Mouse (Mus musculus) forebrain, postnatal 0 days (tissue): ENCODE data around the gene Fam229a. TPM values are rescaled to one million over a fixed set of nuclear protein-coding genes. Genes with fewer than 3 reads are reported as not detected.
A peak's percentile ranks its signal among the peaks of the same experiment; 100 is the strongest.
"Not testable (repeated sequence)": the region's sequence is repeated elsewhere in the genome, so short reads cannot be mapped to it uniquely, and the experiment has no call there.

Experiments used
- ATAC-seq: fragments of 200-750 bp; cut with Nextera tagmentation; 2 replicates; pipeline ENCODE4 v1.8.0; 2017; ENCODE audit warnings: mild to moderate bottlenecking, moderate library complexity
- DNase-seq: peaks from one replicate; pipeline ENCODE4 v3.0.0-alpha.2; 2015
- H3K27ac ChIP-seq: fragments of 300-500 bp; sonication (generic); 2 replicates; pipeline ENCODE4 v1.5.1; 2014; ENCODE audit warnings: low read depth, mild to moderate bottlenecking, antibody characterized with exemption, low read length, moderate library complexity, mixed read lengths
- H3K27me3 ChIP-seq: fragments of 300-500 bp; sonication (generic); 2 replicates; pipeline ENCODE4 v1.6.1; 2014; ENCODE audit warnings: mild to moderate bottlenecking, low read length, mixed read lengths; ENCODE audit not compliant: insufficient read depth
- H3K36me3 ChIP-seq: fragments of 300-500 bp; sonication (generic); 2 replicates; pipeline ENCODE4 v1.6.1; 2014; ENCODE audit warnings: mild to moderate bottlenecking, moderate library complexity; ENCODE audit not compliant: insufficient read depth
- H3K4me1 ChIP-seq: fragments of 300-500 bp; sonication (generic); 2 replicates; pipeline ENCODE4 v1.6.1; 2014; ENCODE audit warnings: antibody characterized with exemption; ENCODE audit not compliant: insufficient read depth
- H3K4me2 ChIP-seq: fragments of 300-500 bp; sonication (generic); 2 replicates; pipeline ENCODE4 v1.6.1; 2014; ENCODE audit warnings: low read depth, mild to moderate bottlenecking, moderate library complexity
- H3K4me3 ChIP-seq: fragments of 300-500 bp; sonication (generic); 2 replicates; pipeline ENCODE4 v1.5.1; 2014; ENCODE audit warnings: low read depth, low read length, mixed read lengths
- H3K9ac ChIP-seq: fragments of 300-500 bp; sonication (generic); 2 replicates; pipeline ENCODE4 v1.6.1; 2014; ENCODE audit warnings: mild to moderate bottlenecking
- H3K9me3 ChIP-seq: fragments of 300-500 bp; sonication (generic); 2 replicates; pipeline ENCODE4 v1.6.1; 2016; ENCODE audit warnings: low read length
- CTCF ChIP-seq: sonication (generic); IDR thresholded peaks from 2 replicates; pipeline ENCODE4 v1.5.1; 2016; ENCODE audit warnings: antibody characterized with exemption, control low read depth, low read depth
- WGBS: fragments of 180-500 bp; shearing (Covaris S2); extraction: QIAGEN DNeasy Blood & Tissue Kit; methylation state at CpG from one replicate; pipeline ENCODE4 v1.1.7; 2014; 5-methylcytosine and 5-hydroxymethylcytosine counted together
- polyA plus RNA-seq: library from polyadenylated mRNA; unstranded; fragments of >200 nt; fragmentation: Nextera tagmentation; extraction: Ambion mirVana; gene quantifications from 2 replicates; pipeline ENCODE4 v1.2.1, GENCODE M21; 2015
- total RNA-seq: library from RNA; depleted of rRNA; stranded (reverse); fragments of >200 nt; gene quantifications from 2 replicates; pipeline ENCODE4 v1.2.3, GENCODE M21; 2014; rRNA removed

Fam229a gene
- total and polyA plus RNA-seq, 2 experiments from 2014 or later = 1.7 to 1.8 TPM

DNA sequence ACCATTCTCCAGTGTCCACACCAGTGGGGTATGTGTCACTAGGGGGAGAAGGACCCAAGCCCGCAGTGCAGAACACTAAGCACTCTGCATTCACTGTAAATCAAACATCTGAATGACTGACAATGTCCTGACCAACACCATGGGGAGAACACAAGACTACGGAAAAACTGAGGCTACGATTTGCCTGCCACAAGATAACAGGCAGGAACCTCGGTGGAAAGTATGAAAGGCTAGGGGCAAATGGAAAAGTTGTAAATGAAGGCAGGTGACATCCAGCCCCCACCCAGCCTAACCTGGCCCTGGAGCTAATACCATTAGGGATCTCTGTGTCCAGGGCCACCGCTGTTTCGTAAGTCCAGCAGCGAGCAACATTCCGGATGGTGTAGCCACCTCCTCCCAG is 27.5 kb downstream of the Fam229a start:
- Histone ChIP-seq H3K27me3 (no peaks in the 10 kb centered on the region), H3K4me2 (no peak overlapping the region), H3K36me3 (peaks cover 46% of the 10 kb centered on the region), H3K4me3 (no peak overlapping the region), H3K27ac (no peak overlapping the region), H3K9ac (no peak overlapping the region), H3K9me3 (no peaks in the 10 kb centered on the region), H3K4me1 (no peaks in the 10 kb centered on the region)
- DNase-seq = no peak
- no peak for ATAC-seq
- WGBS = 95% methylated on average over 8 of the region's 8 CpGs
- no peak for TF ChIP-seq CTCF

DNA sequence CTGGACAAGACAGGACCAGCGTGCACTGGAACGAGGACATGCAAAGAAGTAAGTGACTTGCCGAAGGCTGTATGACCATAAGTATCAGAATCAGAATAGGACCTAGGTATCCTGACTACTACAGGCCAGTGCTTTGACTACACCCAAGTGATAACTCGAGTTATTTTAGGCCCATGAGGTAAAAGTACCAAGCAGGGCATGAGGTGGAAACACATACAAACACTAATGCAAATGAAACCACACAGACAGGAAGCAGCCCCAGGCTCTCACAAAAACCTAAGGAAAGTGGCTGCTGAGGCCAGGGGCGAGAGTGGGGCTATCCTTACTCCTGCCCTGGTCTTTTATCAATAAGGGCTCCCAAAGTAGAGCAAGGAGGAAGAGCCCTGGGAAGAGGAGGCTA is 34.3 kb downstream of the Fam229a start:
- H3K9me3 ChIP-seq = no peaks in the 10 kb centered on the region
- no peak for DNase-seq
- H3K9ac ChIP-seq = no peak overlapping the region
- no peak for ATAC-seq
- peaks cover 53% of the 10 kb centered on the region for H3K36me3 ChIP-seq
- H3K4me3 ChIP-seq = no peak overlapping the region
- 88% methylated on average over 5 of the region's 5 CpGs for WGBS
- H3K4me1 ChIP-seq = no peaks in the 10 kb centered on the region
- no peaks in the 10 kb centered on the region for H3K27me3 ChIP-seq
- no peak for TF ChIP-seq CTCF
- H3K27ac ChIP-seq = no peak overlapping the region
- H3K4me2 ChIP-seq = no peak overlapping the region

DNA sequence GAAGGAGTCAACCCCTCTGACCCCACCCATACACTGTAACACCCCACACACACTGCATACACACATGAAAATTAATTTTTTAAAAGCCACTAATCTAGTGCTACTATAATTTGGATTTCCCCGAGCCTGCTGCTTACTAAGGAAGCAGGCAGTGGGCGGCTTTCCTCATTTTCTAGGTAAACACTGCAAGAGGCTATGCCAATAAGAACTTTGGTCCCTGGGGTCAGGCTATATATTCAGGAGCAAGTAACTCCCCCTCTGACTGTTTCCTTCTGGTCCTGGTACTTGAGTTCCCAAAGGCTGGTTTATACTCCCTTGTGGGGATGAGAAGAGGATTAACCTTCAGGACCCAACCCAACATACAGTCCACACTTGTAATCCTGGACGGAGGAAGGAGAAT is 34.9 kb downstream of the Fam229a start:
- Histone ChIP-seq H3K4me1 (no peaks in the 10 kb centered on the region), H3K4me3 (no peak overlapping the region), H3K27ac (no peak overlapping the region), H3K9ac (no peak overlapping the region), H3K36me3 (peaks cover 55% of the 10 kb centered on the region), H3K9me3 (no peaks in the 10 kb centered on the region), H3K4me2 (no peak overlapping the region), H3K27me3 (no peaks in the 10 kb centered on the region)
- WGBS = 87% methylated on average over 3 of the region's 3 CpGs
- no peak for ATAC-seq
- no peak for TF ChIP-seq CTCF
- DNase-seq = no peak

DNA sequence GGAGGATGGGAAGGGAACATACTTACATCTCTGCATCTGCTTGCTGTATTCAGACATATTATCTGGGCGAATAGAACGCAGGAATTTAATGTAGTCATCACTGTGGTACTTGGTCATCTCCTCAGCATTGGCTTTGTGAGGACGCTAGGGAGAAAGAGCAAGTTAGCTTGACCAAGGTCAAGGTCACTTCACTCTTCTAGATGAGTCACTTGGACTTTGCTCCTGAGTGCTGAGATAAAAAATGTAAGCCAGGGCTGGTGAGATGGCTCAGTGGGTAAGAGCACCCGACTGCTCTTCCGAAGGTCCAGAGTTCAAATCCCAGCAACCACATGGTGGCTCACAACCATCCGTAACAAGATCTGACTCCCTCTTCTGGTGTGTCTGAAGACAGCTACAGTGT is 37.9 kb downstream of the Fam229a start:
- ATAC-seq, H3K4me1 ChIP-seq, H3K4me2 ChIP-seq, H3K27me3 ChIP-seq, DNase-seq, H3K9me3 ChIP-seq, H3K27ac ChIP-seq, H3K4me3 ChIP-seq, H3K9ac ChIP-seq: not testable (repeated sequence)
- WGBS = 95% methylated on average over 5 of the region's 6 CpGs
- peaks cover 42% of the 10 kb centered on the region for H3K36me3 ChIP-seq

DNA sequence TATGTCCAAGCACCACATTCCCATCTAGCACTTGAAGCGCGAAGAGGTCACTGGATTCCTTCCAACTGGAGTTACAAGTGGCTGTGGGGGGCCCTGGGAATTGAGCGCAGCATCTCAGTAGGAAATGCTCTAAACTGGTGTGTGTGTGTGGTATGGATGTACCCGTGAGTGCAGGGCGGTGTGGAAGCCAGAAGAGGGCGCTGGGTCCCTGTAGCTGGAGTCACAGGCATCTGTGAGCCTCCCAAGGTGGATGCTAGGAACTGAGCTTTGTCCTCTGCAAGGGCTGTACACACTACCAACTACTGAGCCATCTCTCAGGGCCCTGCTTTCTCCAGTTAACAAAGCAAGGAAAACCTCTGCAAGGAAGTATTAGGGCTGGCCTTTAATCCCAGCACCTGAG is 49.0 kb downstream of the Fam229a start:
- ATAC-seq (no peak), DNase-seq (no peak)
- TF ChIP-seq CTCF = peak; percentile 40

More for the DNA sequence above, 49.0 kb downstream of the Fam229a start:
- H3K4me3 ChIP-seq = no peak overlapping the region
- H3K4me2 ChIP-seq = no peak overlapping the region
- H3K27me3 ChIP-seq = no peaks in the 10 kb centered on the region
- peaks cover 9% of the 10 kb centered on the region; the same call in 1 of the 2 replicates for H3K4me1 ChIP-seq
- H3K9ac ChIP-seq = no peak overlapping the region
- no peaks in the 10 kb centered on the region for H3K36me3 ChIP-seq
- no peaks in the 10 kb centered on the region for H3K9me3 ChIP-seq
- 86% methylated on average over 6 of the region's 6 CpGs for WGBS
- H3K27ac ChIP-seq = no peak overlapping the region

Other genes starting within 250 kb of the Fam229a start
- 7.8 and 10.6 TPM in 2 replicates for gene C77080, start 229.8 kb upstream of the Fam229a start, total RNA-seq
- gene C77080, start 229.8 kb upstream of the Fam229a start, polyA plus RNA-seq = 2.7 and 3.5 TPM in 2 replicates
- gene Sync, start 203.6 kb upstream of the Fam229a start, total RNA-seq = 0.52 and 0.54 TPM in 2 replicates
- gene Sync, start 203.6 kb upstream of the Fam229a start, polyA plus RNA-seq = 0.48 and 0.79 TPM in 2 replicates
- 103 and 111 TPM in 2 replicates for gene Rbbp4, start 155.8 kb upstream of the Fam229a start, total RNA-seq
- 272 and 292 TPM in 2 replicates for gene Rbbp4, start 155.8 kb upstream of the Fam229a start, polyA plus RNA-seq
- 5.9 and 6.0 TPM in 2 replicates for gene Zbtb8os, start 155.5 kb upstream of the Fam229a start, total RNA-seq
- gene Zbtb8os, start 155.5 kb upstream of the Fam229a start, polyA plus RNA-seq = 20.7 and 30.0 TPM in 2 replicates
- gene Zbtb8a, start 113.1 kb upstream of the Fam229a start, total RNA-seq = 22.5 and 28.0 TPM in 2 replicates
- 10.3 and 14.3 TPM in 2 replicates for gene Zbtb8a, start 113.1 kb upstream of the Fam229a start, polyA plus RNA-seq
- 7.0 and 10.5 TPM in 2 replicates for gene Zbtb8b, start 50.3 kb upstream of the Fam229a start, total RNA-seq
- gene Zbtb8b, start 50.3 kb upstream of the Fam229a start, polyA plus RNA-seq = 6.0 and 9.2 TPM in 2 replicates
- 57.0 and 61.6 TPM in 2 replicates for gene Bsdc1, start 29.6 kb upstream of the Fam229a start, total RNA-seq
- gene Bsdc1, start 29.6 kb upstream of the Fam229a start, polyA plus RNA-seq = 25.6 and 28.4 TPM in 2 replicates
- gene Tssk3, start 168 bp upstream of the Fam229a start, total RNA-seq = 0.24 and 0.46 TPM in 2 replicates
- 0.62 and 0.98 TPM in 2 replicates for gene Tssk3, start 168 bp upstream of the Fam229a start, polyA plus RNA-seq
- gene Marcksl1, start 22.4 kb downstream of the Fam229a start, total RNA-seq = 1,946 and 1,960 TPM in 2 replicates
- 2,276 and 2,298 TPM in 2 replicates for gene Marcksl1, start 22.4 kb downstream of the Fam229a start, polyA plus RNA-seq
- 25.6 and 30.8 TPM in 2 replicates for gene Hdac1, start 51.5 kb downstream of the Fam229a start, total RNA-seq
- 47.3 and 50.7 TPM in 2 replicates for gene Hdac1, start 51.5 kb downstream of the Fam229a start, polyA plus RNA-seq
- 13.9 and 15.3 TPM in 2 replicates for gene Lck, start 82.5 kb downstream of the Fam229a start, total RNA-seq
- 14.9 and 17.0 TPM in 2 replicates for gene Lck, start 82.5 kb downstream of the Fam229a start, polyA plus RNA-seq
- not detected in 2 replicates for gene Fam167b, start 87.4 kb downstream of the Fam229a start, total RNA-seq
- 0.23 TPM in 1 of 2 replicates, not detected in the other for gene Fam167b, start 87.4 kb downstream of the Fam229a start, polyA plus RNA-seq
- gene Eif3i, start 109.5 kb downstream of the Fam229a start, total RNA-seq = 255 and 301 TPM in 2 replicates
- gene Eif3i, start 109.5 kb downstream of the Fam229a start, polyA plus RNA-seq = 226 and 261 TPM in 2 replicates
- 151 and 155 TPM in 2 replicates for gene Tmem234, start 109.5 kb downstream of the Fam229a start, total RNA-seq
- gene Tmem234, start 109.5 kb downstream of the Fam229a start, polyA plus RNA-seq = 215 and 218 TPM in 2 replicates
- 3.0 TPM in 1 of 2 replicates, not detected in the other for gene Dcdc2b, start 123.1 kb downstream of the Fam229a start, total RNA-seq
- gene Dcdc2b, start 123.1 kb downstream of the Fam229a start, polyA plus RNA-seq = 3.6 and 4.5 TPM in 2 replicates
- 25.9 and 31.5 TPM in 2 replicates for gene Iqcc, start 127.9 kb downstream of the Fam229a start, total RNA-seq
- gene Iqcc, start 127.9 kb downstream of the Fam229a start, polyA plus RNA-seq = 21.4 and 24.7 TPM in 2 replicates
- 89.2 and 120 TPM in 2 replicates for gene Ccdc28b, start 132.8 kb downstream of the Fam229a start, total RNA-seq
- 144 and 146 TPM in 2 replicates for gene Ccdc28b, start 132.8 kb downstream of the Fam229a start, polyA plus RNA-seq
- gene Txlna, start 149.9 kb downstream of the Fam229a start, total RNA-seq = 39.1 and 45.0 TPM in 2 replicates
- 22.4 and 28.4 TPM in 2 replicates for gene Txlna, start 149.9 kb downstream of the Fam229a start, polyA plus RNA-seq
- gene Kpna6, start 181.6 kb downstream of the Fam229a start, total RNA-seq = 52.8 and 60.5 TPM in 2 replicates
- gene Kpna6, start 181.6 kb downstream of the Fam229a start, polyA plus RNA-seq = 9.8 and 11.2 TPM in 2 replicates
- 17.2 and 23.0 TPM in 2 replicates for gene Tmem39b, start 205.6 kb downstream of the Fam229a start, total RNA-seq
- gene Tmem39b, start 205.6 kb downstream of the Fam229a start, polyA plus RNA-seq = 15.3 and 16.1 TPM in 2 replicates